ENCODE assay signal across 8 mouse cellular contexts in genomic region chr16:32277308-32278256, GRCm38 (mm10). TPM values are rescaled to one million over a fixed set of nuclear protein-coding genes. Genes with fewer than 3 reads are reported as not detected.
DNase-seq lines count a peak whose midpoint lies in the region; ATAC-seq and TF ChIP-seq lines count a peak whose summit lies in the region.

Rnf168 (plus strand) TSS chr16:32277459.

- peak within 1 kb of the TSS; percentile 91 for H3K4me3 ChIP-seq in MEL (ENCODE audit: control insufficient read depth in 1 of 2, insufficient read depth in 1 of 2, low read depth in 2 of 2, low read length in 2 of 2)
- peak within 1 kb of the TSS; percentile 81 for H3K4me3 ChIP-seq in cerebellum, adult 2 months (replicated peaks; ENCODE audit: insufficient read depth, low read depth, low read length)
- peak within 1 kb of the TSS; percentile 84 for H3K4me3 ChIP-seq in hindbrain, embryonic 10.5 days
- H3K4me3 ChIP-seq in lung, postnatal 0 days (ENCODE audit: low read depth, low read length), result peak within 1 kb of the TSS; percentile 87

- peak within 1 kb of the TSS; percentile 73 for H3K4me2 ChIP-seq in lung, postnatal 0 days (replicated peaks; ENCODE audit: low read depth, low read length)

- peaks cover 0 to 3% of the 10 kb centered on the region in 2 experiments; a peak in 1 of 4 replicates for H3K4me1 ChIP-seq in MEL (ENCODE audit: control insufficient read depth in 1 of 2, insufficient read depth in 2 of 2, low read length in 2 of 2)
- H3K4me1 ChIP-seq in cerebellum, adult 2 months (ENCODE audit: control insufficient read depth, insufficient read depth, low read length), result peaks cover 3% of the 10 kb centered on the region; the same call in 1 of the 2 replicates
- peaks cover 28% of the 10 kb centered on the region for H3K4me1 ChIP-seq in hindbrain, embryonic 10.5 days (replicated peaks)
- peaks cover 4% of the 10 kb centered on the region; the same call in 1 of the 2 replicates for H3K4me1 ChIP-seq in lung, postnatal 0 days (ENCODE audit: insufficient read depth, low read depth, low read length)

- ATAC-seq in lung, postnatal 0 days, result peak; percentile 97

- no peaks in the 10 kb centered on the region for H3K9me3 ChIP-seq in MEL (replicated peaks; ENCODE audit: insufficient read depth, low read length)
- peaks cover 7% of the 10 kb centered on the region for H3K9me3 ChIP-seq in hindbrain, embryonic 10.5 days
- H3K9me3 ChIP-seq in lung, postnatal 0 days (ENCODE audit: low read length), result no peaks in the 10 kb centered on the region

- H3K9ac ChIP-seq in MEL (ENCODE audit: control insufficient read depth, low read depth, low read length, poor library complexity, severe bottlenecking), result peak within 1 kb of the TSS; percentile 98
- peak within 1 kb of the TSS; percentile 79 for H3K9ac ChIP-seq in lung, postnatal 0 days (replicated peaks; ENCODE audit: low read depth)

- peak within 1 kb of the TSS; percentile 88 for H3K27ac ChIP-seq in MEL (ENCODE audit: control insufficient read depth, low read depth, low read length)
- H3K27ac ChIP-seq in cerebellum, adult 2 months (ENCODE audit: insufficient read depth, low read length), result peak within 1 kb of the TSS; percentile 94
- H3K27ac ChIP-seq in hindbrain, embryonic 10.5 days, result peak within 1 kb of the TSS; percentile 97
- peak within 1 kb of the TSS; percentile 97 for H3K27ac ChIP-seq in lung, postnatal 0 days (ENCODE audit: low read length)

- peak; percentile 63 to 89; a peak in 3 of 4 replicates for TF ChIP-seq POLR2A in MEL (IDR thresholded peaks at IDR 0.05; ENCODE audit: control insufficient read depth in 1 of 2, insufficient read depth in 1 of 2, low read depth in 1 of 2, low read length in 2 of 2, poor library complexity in 1 of 2)
- peak; percentile 65 for TF ChIP-seq POLR2A in cerebellum, adult 2 months (IDR thresholded peaks at IDR 0.05; ENCODE audit: borderline replicate concordance, insufficient read depth, low read length)

- no peak for TF ChIP-seq CTCF in MEL (IDR thresholded peaks at IDR 0.05 in 2 of 3, conservative IDR thresholded peaks at IDR 0.05 in 1 of 3; ENCODE audit: control insufficient read depth in 1 of 3, insufficient read depth in 1 of 3, low read depth in 2 of 3, low read length in 3 of 3, poor library complexity in 1 of 3, severe bottlenecking in 1 of 3)
- TF ChIP-seq CTCF in cerebellum, adult 2 months (IDR thresholded peaks at IDR 0.05; ENCODE audit: borderline replicate concordance, insufficient read depth, low read depth, low read length), result no peak
- no peak for TF ChIP-seq CTCF in lung, postnatal 0 days (IDR thresholded peaks at IDR 0.05)

- TF ChIP-seq EP300 in MEL (IDR thresholded peaks at IDR 0.05; ENCODE audit: low read depth in 1 of 2, low read length in 2 of 2), result no peak
- no peak for TF ChIP-seq EP300 in lung, postnatal 0 days (IDR thresholded peaks at IDR 0.05)

- DNase-seq in MEL (ENCODE audit: low read depth, low spot score), result peak; percentile 95
- peak; percentile 95 to 96 for DNase-seq in cerebellum, adult 2 months
- peak; percentile 83 for DNase-seq in forelimb bud, embryonic 11.5 days (ENCODE audit: low read depth, low spot score)
- DNase-seq in hindbrain, embryonic 10.5 days (ENCODE audit: low spot score), result peak; percentile 92
- peak; percentile 90 for DNase-seq in layer of hippocampus, adult 9-11 months
- DNase-seq in lung, postnatal 0 days (ENCODE audit: low spot score), result peak; percentile 95
- DNase-seq in ovary, postnatal 14 days (ENCODE audit: low spot score), result peak; percentile 76
- DNase-seq in thymus, postnatal 14 days, result peak; percentile 89

- WGBS in cerebellum, adult 2 months, result under 1% methylated on average over 75 of the region's 75 CpGs
- WGBS in hindbrain, embryonic 10.5 days, result under 1% methylated on average over 75 of the region's 75 CpGs
- WGBS in lung, postnatal 0 days, result under 1% methylated on average over 62 of the region's 75 CpGs

- H3K36me3 ChIP-seq in MEL (ENCODE audit: control insufficient read depth in 1 of 2, insufficient read depth in 2 of 2, low read length in 2 of 2), result peaks cover under 1 to 16% of the 10 kb centered on the region in 2 experiments; a peak in 3 of 4 replicates
- peaks cover 35% of the 10 kb centered on the region for H3K36me3 ChIP-seq in hindbrain, embryonic 10.5 days
- no peaks in the 10 kb centered on the region for H3K36me3 ChIP-seq in lung, postnatal 0 days (ENCODE audit: insufficient read depth, low read length)

- H3K79me2 ChIP-seq in MEL (ENCODE audit: control insufficient read depth, insufficient read depth, low read length, poor library complexity), result peaks cover 29% of the 10 kb centered on the region

- H3K27me3 ChIP-seq in MEL (ENCODE audit: control insufficient read depth in 1 of 2, insufficient read depth in 2 of 2, low read length in 2 of 2), result no peaks in the 10 kb centered on the region
- no peaks in the 10 kb centered on the region for H3K27me3 ChIP-seq in cerebellum, adult 2 months (ENCODE audit: control insufficient read depth, insufficient read depth, low read length)
- no peaks in the 10 kb centered on the region for H3K27me3 ChIP-seq in hindbrain, embryonic 10.5 days (ENCODE audit: insufficient read depth, poor library complexity, severe bottlenecking)
- H3K27me3 ChIP-seq in lung, postnatal 0 days (replicated peaks; ENCODE audit: insufficient read depth, low read length), result no peaks in the 10 kb centered on the region

- no peak for TF ChIP-seq RAD21 in MEL (IDR thresholded peaks at IDR 0.05; ENCODE audit: low read depth, low read length)

TF ChIP-seq in MEL, 35 proteins besides CTCF, POLR2A, EP300 and RAD21:
- peak; percentile 43; the same call in 1 of the 2 replicates for TF ChIP-seq MXI1 (IDR thresholded peaks at IDR 0.05; ENCODE audit: low read depth, low read length)
- TF ChIP-seq E2F4 (IDR thresholded peaks at IDR 0.05; ENCODE audit: borderline replicate concordance, low read depth, low read length), result peak; percentile 98
- TF ChIP-seq HCFC1 (IDR thresholded peaks at IDR 0.05; ENCODE audit: low read depth, low read length), result peak; percentile 79
- TF ChIP-seq TBP (IDR thresholded peaks at IDR 0.05; ENCODE audit: low read depth, low read length), result peak; percentile 63
- TF ChIP-seq GATA1 (IDR thresholded peaks at IDR 0.05; ENCODE audit: low read depth, low read length), result no peak
- no peak for TF ChIP-seq MAFK (IDR thresholded peaks at IDR 0.05; ENCODE audit: borderline replicate concordance, low read depth, low read length)
- peak; percentile 72 for TF ChIP-seq SIN3A (IDR thresholded peaks at IDR 0.05; ENCODE audit: low read length)
- TF ChIP-seq ZMIZ1 (IDR thresholded peaks at IDR 0.05; ENCODE audit: low read depth, low read length), result peak; percentile 58
- TF ChIP-seq JUND (IDR thresholded peaks at IDR 0.05; ENCODE audit: low read depth, low read length), result no peak
- TF ChIP-seq MAX (IDR thresholded peaks at IDR 0.05; ENCODE audit: low read length), result peak; percentile 65
- TF ChIP-seq NELFE (IDR thresholded peaks at IDR 0.05; ENCODE audit: low read depth, low read length), result peak; percentile 68; the same call in 1 of the 2 replicates
- TF ChIP-seq KAT2A (conservative IDR thresholded peaks at IDR 0.05; ENCODE audit: low read depth, low read length), result no peak; the same call in 1 of the 2 replicates
- TF ChIP-seq CHD1 (IDR thresholded peaks at IDR 0.05; ENCODE audit: low read depth, low read length), result 0 out of 2 replicates have a peak, but pooled peaks have one; percentile 41
- TF ChIP-seq ETS1 (IDR thresholded peaks at IDR 0.05; ENCODE audit: low read depth, low read length), result peak; percentile 33; the same call in 1 of the 2 replicates
- TF ChIP-seq RCOR1 (IDR thresholded peaks at IDR 0.05; ENCODE audit: low read depth, low read length), result no peak
- TF ChIP-seq MYC (IDR thresholded peaks at IDR 0.05; ENCODE audit: low read depth, low read length), result peak; percentile 33; the same call in 1 of the 2 replicates
- peak; percentile 68 for TF ChIP-seq ELF1 (IDR thresholded peaks at IDR 0.05; ENCODE audit: low read depth, low read length)

RNA-seq across cellular contexts. Expression of gene Rnf168, which starts in this region (rescaled TPM):
- 17.6 TPM in 2 replicates for total RNA-seq in MEL (2012; rRNA removed)
- polyA plus RNA-seq in MEL (2012; ENCODE audit: insufficient read depth in 1 of 2, insufficient read length in 2 of 2, low read depth in 1 of 2, low replicate concordance in 2 of 2, missing spikeins in 1 of 2), result 10 to 100 TPM; 14.9 to 61.5 TPM
- polyA plus RNA-seq in cerebellum, adult 2 months (2012; rRNA removed), result 18.0 and 18.3 TPM in 2 replicates
- 24.0 and 32.2 TPM in 2 replicates for polyA plus RNA-seq in hindbrain, embryonic 10.5 days (2016; fragmentation: Nextera tagmentation; extraction: Ambion mirVana)
- polyA plus RNA-seq in lung, postnatal 0 days (2015; fragmentation: Nextera tagmentation; extraction: Ambion mirVana), result 16.5 and 18.6 TPM in 2 replicates

Comparison
In these comparisons a context has a peak if more than half of its experiments do, and no peak if none do; other contexts are left out.
1. Peak in every context shown above with its lines: DNase-seq, ATAC-seq, H3K4me3 ChIP-seq and H3K27ac ChIP-seq.